Mouse (Mus musculus) brown adipose tissue, adult 24 weeks (tissue): ENCODE data around the gene Fntb. TPM values are rescaled to one million over a fixed set of nuclear protein-coding genes. Genes with fewer than 3 reads are reported as not detected.

ENCODE experiments used
- H3K27ac ChIP-seq: fragments of 200-500 bp; replicated peaks from 2 replicates; pipeline ENCODE4 v1.5.1; 2012; ENCODE audit warnings: low read depth, mild to moderate bottlenecking, low read length
- H3K4me1 ChIP-seq: fragments of 200-500 bp; 2 replicates; pipeline ENCODE4 v1.6.1; 2012; ENCODE audit warnings: low read length, mixed read lengths; ENCODE audit not compliant: control insufficient read depth, insufficient read depth, insufficient read length
- H3K4me3 ChIP-seq: fragments of 200-500 bp; 2 replicates; pipeline ENCODE4 v1.5.1; 2012; ENCODE audit warnings: low read depth, mild to moderate bottlenecking, low read length, moderate library complexity; ENCODE audit not compliant: insufficient read depth
- polyA plus RNA-seq: library from polyadenylated mRNA; stranded (reverse); fragments of >200 nt; gene quantifications from 2 replicates; pipeline ENCODE4 v1.2.4, GENCODE M21; 2012; ENCODE audit not compliant: missing spikeins, insufficient read depth, insufficient read length

Fntb gene
- polyA plus RNA-seq, 1 experiment: 20.7 TPM

- Histone ChIP-seq H3K27ac (0 out of 2 replicates have a peak overlapping the region, but pooled peaks have one; percentile 5), H3K4me3 (no peak overlapping the region), H3K4me1 (peaks cover 19% of the 10 kb centered on the region)
Measured at GRCm38 (mm10) chr12:76926338-76926945, 161.1 kb downstream of the Fntb start.

DNA sequence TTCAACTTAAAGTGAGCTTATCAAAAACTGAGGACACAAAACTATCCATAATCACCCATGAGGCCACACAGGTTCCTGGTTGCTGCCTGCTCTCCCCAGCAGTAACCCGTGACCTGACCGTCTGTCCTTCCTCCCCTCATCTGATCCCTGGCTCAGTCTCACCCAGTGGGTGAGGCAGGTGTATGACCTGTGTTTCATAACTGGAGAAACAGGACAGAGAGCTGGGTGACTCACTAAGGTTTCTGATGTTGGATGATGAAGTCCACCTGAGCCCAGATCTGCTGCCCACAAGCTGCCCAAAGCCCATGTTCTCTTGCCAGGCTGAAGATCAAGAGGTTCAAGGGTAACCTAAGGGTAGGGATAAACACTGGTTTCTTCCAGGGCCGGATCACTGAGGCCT, 161.6 kb downstream of the Fntb start:
- peaks cover 19% of the 10 kb centered on the region for H3K4me1 ChIP-seq
- no peak overlapping the region for H3K27ac ChIP-seq

GRCm38 (mm10) chr12:76927539-76927938, 162.2 kb downstream of the Fntb start:
- Histone ChIP-seq H3K4me3 (no peak overlapping the region), H3K27ac (no peak overlapping the region), H3K4me1 (peaks cover 23% of the 10 kb centered on the region)

More for the DNA sequence above, 161.6 kb downstream of the Fntb start:
- H3K4me3 ChIP-seq: no peak overlapping the region

- no peak overlapping the region for H3K4me3 ChIP-seq
- peak overlapping the region; percentile 46 for H3K27ac ChIP-seq
- H3K4me1 ChIP-seq: peaks cover 23% of the 10 kb centered on the region
Measured at GRCm38 (mm10) chr12:76930177-76930576, 164.8 kb downstream of the Fntb start.

- Histone ChIP-seq H3K4me3 (no peak overlapping the region), H3K27ac (peak overlapping the region; percentile 94), H3K4me1 (peaks cover 16% of the 10 kb centered on the region)
Measured at GRCm38 (mm10) chr12:76931739-76932687, 166.6 kb downstream of the Fntb start.

- H3K4me1 ChIP-seq: peaks cover 10% of the 10 kb centered on the region
- H3K4me3 ChIP-seq: no peak overlapping the region
- peak overlapping the region; percentile 94 for H3K27ac ChIP-seq
Measured at GRCm38 (mm10) chr12:76932688-76933060, 167.3 kb downstream of the Fntb start.

GRCm38 (mm10) chr12:76934438-76934837, 169.0 kb downstream of the Fntb start:
- Histone ChIP-seq H3K4me3 (no peak overlapping the region), H3K4me1 (peaks cover 9% of the 10 kb centered on the region), H3K27ac (no peak overlapping the region)

DNA sequence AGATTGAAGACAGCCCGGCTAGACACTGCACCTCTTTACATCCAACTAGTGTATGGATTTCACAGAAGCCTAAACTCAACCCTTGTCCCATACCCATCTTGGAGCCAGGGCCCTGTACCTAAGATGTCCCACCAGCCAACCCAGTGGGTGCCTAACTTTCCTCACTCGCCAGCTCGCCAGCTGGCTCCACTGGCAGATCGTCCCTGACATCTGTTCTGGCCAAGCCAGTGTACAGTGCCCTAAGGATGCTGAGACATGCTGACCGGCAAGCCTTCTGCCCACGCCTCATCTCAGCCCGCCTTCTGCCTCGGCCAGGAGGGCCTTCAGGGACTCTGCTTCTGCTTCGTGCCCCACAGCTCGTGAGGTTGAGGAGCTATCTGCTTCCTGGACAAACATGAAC, 170.8 kb downstream of the Fntb start:
- peaks cover 9% of the 10 kb centered on the region for H3K4me1 ChIP-seq
- no peak overlapping the region for H3K27ac ChIP-seq
- no peak overlapping the region for H3K4me3 ChIP-seq

- Histone ChIP-seq H3K4me3 (no peak overlapping the region), H3K27ac (no peak overlapping the region), H3K4me1 (peaks cover 4% of the 10 kb centered on the region)
Measured at GRCm38 (mm10) chr12:76938013-76938412, 172.6 kb downstream of the Fntb start.

DNA sequence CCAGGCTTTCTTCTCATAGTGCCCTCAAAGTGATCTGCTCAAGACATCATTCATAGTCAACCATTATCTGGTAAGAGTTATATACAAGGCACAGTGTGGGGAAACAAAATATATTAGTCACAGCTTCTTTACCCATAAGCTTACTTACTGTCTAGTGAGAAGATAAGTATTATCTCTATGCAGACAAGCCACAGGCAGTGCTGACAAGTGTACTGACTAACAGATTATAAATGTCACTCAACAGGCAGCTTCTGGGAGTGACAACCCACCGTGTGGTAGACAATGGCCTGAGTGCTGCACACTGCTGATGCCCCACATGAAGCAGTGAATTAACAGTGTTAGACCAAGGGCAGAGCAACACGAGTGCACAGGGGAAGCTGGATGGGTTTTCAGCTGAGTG, 176.1 kb downstream of the Fntb start:
- Histone ChIP-seq H3K4me1 (peaks cover 2% of the 10 kb centered on the region; the same call in 1 of the 2 replicates), H3K27ac (no peak overlapping the region), H3K4me3 (no peak overlapping the region)

- H3K4me1 ChIP-seq: peaks cover 2% of the 10 kb centered on the region; the same call in 1 of the 2 replicates
- no peak overlapping the region for H3K4me3 ChIP-seq
- 0 out of 2 replicates have a peak overlapping the region, but pooled peaks have one; percentile 45 for H3K27ac ChIP-seq
Measured at GRCm38 (mm10) chr12:76942476-76942875, 177.1 kb downstream of the Fntb start.

GRCm38 (mm10) chr12:76943046-76943445, 177.7 kb downstream of the Fntb start:
- Histone ChIP-seq H3K4me1 (peaks cover 2% of the 10 kb centered on the region; the same call in 1 of the 2 replicates), H3K4me3 (no peak overlapping the region), H3K27ac (0 out of 2 replicates have a peak overlapping the region, but pooled peaks have one; percentile 14)

GRCm38 (mm10) chr12:76943466-76943865, 178.1 kb downstream of the Fntb start:
- Histone ChIP-seq H3K4me1 (peaks cover 2% of the 10 kb centered on the region; the same call in 1 of the 2 replicates), H3K27ac (peak overlapping the region; percentile 29; the same call in 1 of the 2 replicates), H3K4me3 (no peak overlapping the region)

- Histone ChIP-seq H3K4me1 (peaks cover 6% of the 10 kb centered on the region; the same call in 1 of the 2 replicates), H3K4me3 (no peak overlapping the region), H3K27ac (no peak overlapping the region)
Measured at GRCm38 (mm10) chr12:76947487-76947886, 182.1 kb downstream of the Fntb start.

- peaks cover 4% of the 10 kb centered on the region; the same call in 1 of the 2 replicates for H3K4me1 ChIP-seq
- no peak overlapping the region for H3K27ac ChIP-seq
- H3K4me3 ChIP-seq: no peak overlapping the region
Measured at GRCm38 (mm10) chr12:76948185-76948584, 182.8 kb downstream of the Fntb start.
